Mouse (Mus musculus) forebrain, embryonic 16.5 days (tissue): ENCODE data around the gene Ctrb1. TPM values are rescaled to one million over a fixed set of nuclear protein-coding genes. Genes with fewer than 3 reads are reported as not detected.
A peak's percentile ranks its signal among the peaks of the same experiment; 100 is the strongest.

Experiments used
- ATAC-seq: fragments of 200-750 bp; cut with Nextera tagmentation; 2 replicates; pipeline ENCODE4 v1.8.0; 2017; ENCODE audit warnings: mild to moderate bottlenecking, moderate library complexity
- H3K27ac ChIP-seq: fragments of 300-500 bp; sonication (generic); 2 replicates; pipeline ENCODE4 v1.5.1; 2014; ENCODE audit warnings: low read length, control low read depth
- H3K27me3 ChIP-seq: fragments of 300-500 bp; sonication (generic); replicated peaks from 2 replicates; pipeline ENCODE4 v1.6.1; 2014; ENCODE audit warnings: low read length; ENCODE audit not compliant: control insufficient read depth, insufficient read depth
- H3K36me3 ChIP-seq: fragments of 300-500 bp; sonication (generic); 2 replicates; pipeline ENCODE4 v1.6.1; 2014; ENCODE audit not compliant: control insufficient read depth, insufficient read depth
- H3K4me1 ChIP-seq: fragments of 300-500 bp; sonication (generic); replicated peaks from 2 replicates; pipeline ENCODE4 v1.6.1; 2014; ENCODE audit warnings: low read length; ENCODE audit not compliant: control insufficient read depth, insufficient read depth
- H3K4me2 ChIP-seq: fragments of 300-500 bp; sonication (generic); 2 replicates; pipeline ENCODE4 v1.6.1; 2014; ENCODE audit warnings: mild to moderate bottlenecking, low read length, control low read depth
- H3K4me3 ChIP-seq: fragments of 300-500 bp; sonication (generic); replicated peaks from 2 replicates; pipeline ENCODE4 v1.5.1; 2014; ENCODE audit warnings: mild to moderate bottlenecking, low read length, control low read depth
- H3K9ac ChIP-seq: fragments of 300-500 bp; sonication (generic); replicated peaks from 2 replicates; pipeline ENCODE4 v1.6.1; 2014; ENCODE audit warnings: low read depth, low read length, control low read depth
- H3K9me3 ChIP-seq: fragments of 300-500 bp; sonication (generic); 2 replicates; pipeline ENCODE4 v1.6.1; 2016; ENCODE audit warnings: low read length; ENCODE audit not compliant: control insufficient read depth
- WGBS: fragments of 180-500 bp; shearing (Covaris S2); extraction: QIAGEN DNeasy Blood & Tissue Kit; methylation state at CpG from one replicate; pipeline ENCODE4 v1.1.7; 2014; 5-methylcytosine and 5-hydroxymethylcytosine counted together
- polyA plus RNA-seq: library from polyadenylated mRNA; unstranded; fragments of >200 nt; fragmentation: Nextera tagmentation; extraction: Ambion mirVana; gene quantifications from 2 replicates; pipeline ENCODE4 v1.2.1, GENCODE M21; 2015

Gene Ctrb1
- polyA plus RNA-seq, 1 experiment from 2014 or later, result not detected

DNA sequence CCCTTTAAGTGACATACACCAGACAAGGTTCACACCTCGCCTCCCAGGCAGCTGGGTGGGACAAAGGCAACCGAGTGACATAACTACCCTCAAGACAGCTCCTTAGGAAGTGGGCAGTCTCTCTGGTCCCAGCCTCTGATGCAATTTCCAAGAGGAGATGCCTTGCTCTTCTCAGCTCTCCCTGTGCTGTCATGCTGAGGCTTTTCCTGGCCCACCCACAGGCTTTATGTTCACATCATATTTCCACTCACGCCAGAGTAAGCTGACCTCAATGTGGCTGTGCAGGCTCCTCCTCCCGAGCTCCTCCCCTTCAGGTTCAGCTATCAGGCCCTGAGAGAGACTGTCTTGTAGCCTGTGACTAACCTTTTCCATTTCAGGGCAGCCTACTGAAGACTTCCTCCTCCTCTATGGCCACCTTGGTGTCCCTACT lies 29.3 kb upstream of the Ctrb1 start:
- no peak overlapping the region for H3K4me3 ChIP-seq
- no peaks in the 10 kb centered on the region for H3K27me3 ChIP-seq
- H3K4me1 ChIP-seq, result peaks cover 36% of the 10 kb centered on the region
- H3K36me3 ChIP-seq, result peaks cover 8% of the 10 kb centered on the region
- H3K4me2 ChIP-seq, result no peak overlapping the region
- no peak overlapping the region for H3K9ac ChIP-seq
- H3K9me3 ChIP-seq, result no peaks in the 10 kb centered on the region
- no peak overlapping the region for H3K27ac ChIP-seq
- no peak for ATAC-seq
- WGBS, result 73% methylated on average over 4 of the region's 4 CpGs

- Histone ChIP-seq H3K27me3 (no peaks in the 10 kb centered on the region), H3K9ac (no peak overlapping the region), H3K4me3 (no peak overlapping the region), H3K4me2 (no peak overlapping the region), H3K27ac (peak overlapping the region; percentile 67), H3K9me3 (no peaks in the 10 kb centered on the region), H3K36me3 (peaks cover 17% of the 10 kb centered on the region), H3K4me1 (peaks cover 36% of the 10 kb centered on the region)
- WGBS, result 47% methylated on average over 5 of the region's 5 CpGs
- no peak for ATAC-seq
Measured at GRCm38 (mm10) chr8:111718937-111719336, 28.1 kb upstream of the Ctrb1 start.

- Histone ChIP-seq H3K9me3 (no peaks in the 10 kb centered on the region), H3K27me3 (no peaks in the 10 kb centered on the region), H3K27ac (peak overlapping the region; percentile 98), H3K4me3 (no peak overlapping the region), H3K9ac (peak overlapping the region; percentile 60), H3K4me2 (no peak overlapping the region), H3K36me3 (peaks cover 24% of the 10 kb centered on the region), H3K4me1 (peaks cover 36% of the 10 kb centered on the region)
- WGBS, result 37% methylated on average over 6 of the region's 6 CpGs
- no peak for ATAC-seq
Measured at GRCm38 (mm10) chr8:111717866-111718265, 27.1 kb upstream of the Ctrb1 start.

DNA sequence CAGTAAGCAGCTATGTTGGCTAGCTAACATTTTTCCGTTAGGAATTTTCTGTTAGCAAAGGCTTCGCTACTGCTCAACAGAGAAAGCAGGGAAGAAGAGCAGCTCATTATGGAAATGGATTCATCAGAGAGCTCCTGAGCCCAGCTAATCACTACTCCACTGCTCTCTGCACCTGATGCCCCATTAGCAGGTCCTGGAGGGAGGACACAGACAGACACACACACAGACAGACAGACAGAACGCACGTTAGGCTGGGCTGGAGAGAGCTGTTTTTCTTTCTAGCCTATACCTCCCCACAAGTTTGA lies 26.6 kb upstream of the Ctrb1 start:
- H3K9ac ChIP-seq, result peak overlapping the region; percentile 60
- H3K36me3 ChIP-seq, result peaks cover 24% of the 10 kb centered on the region
- H3K4me1 ChIP-seq, result peaks cover 36% of the 10 kb centered on the region
- H3K27me3 ChIP-seq, result no peaks in the 10 kb centered on the region
- H3K4me3 ChIP-seq, result no peak overlapping the region
- 36% methylated on average over 4 of the region's 4 CpGs for WGBS
- H3K9me3 ChIP-seq, result no peaks in the 10 kb centered on the region
- H3K4me2 ChIP-seq, result no peak overlapping the region
- peak; percentile 6 for ATAC-seq
- H3K27ac ChIP-seq, result peak overlapping the region; percentile 98

- Histone ChIP-seq H3K36me3 (peaks cover 28% of the 10 kb centered on the region), H3K4me2 (peak overlapping the region; percentile 18; the same call in 1 of the 2 replicates), H3K27ac (peak overlapping the region; percentile 98), H3K4me1 (peaks cover 36% of the 10 kb centered on the region), H3K9ac (peak overlapping the region; percentile 60), H3K27me3 (no peaks in the 10 kb centered on the region), H3K4me3 (no peak overlapping the region), H3K9me3 (no peaks in the 10 kb centered on the region)
- ATAC-seq, result peak; percentile 89
- WGBS, result 8% methylated on average over 10 of the region's 10 CpGs
Measured at GRCm38 (mm10) chr8:111716603-111717487, 26.0 kb upstream of the Ctrb1 start.

DNA sequence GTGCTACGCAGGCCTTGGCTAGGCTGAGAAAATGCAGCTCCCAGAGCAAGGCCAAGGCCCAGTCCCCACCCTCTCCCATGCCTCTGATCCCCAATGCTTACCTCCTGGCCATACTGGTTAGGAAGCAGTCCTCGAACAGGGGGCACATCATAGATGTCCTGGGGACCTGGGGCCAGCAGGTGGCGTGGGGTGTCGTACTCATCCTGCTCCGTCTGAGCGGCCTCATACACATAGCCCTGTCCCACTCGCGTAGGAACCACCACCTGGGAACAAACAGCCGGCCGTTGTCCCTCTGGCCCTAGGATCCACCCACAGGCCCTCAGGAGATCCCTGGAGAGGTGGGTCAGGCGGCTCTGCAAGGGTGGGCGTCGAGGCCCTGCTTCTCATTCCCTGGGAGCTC lies 24.7 kb upstream of the Ctrb1 start:
- H3K4me2 ChIP-seq, result no peak overlapping the region
- H3K9ac ChIP-seq, result no peak overlapping the region
- H3K4me3 ChIP-seq, result no peak overlapping the region
- H3K36me3 ChIP-seq, result peaks cover 28% of the 10 kb centered on the region
- peaks cover 36% of the 10 kb centered on the region for H3K4me1 ChIP-seq
- H3K27ac ChIP-seq, result peak overlapping the region; percentile 98
- H3K27me3 ChIP-seq, result no peaks in the 10 kb centered on the region
- no peaks in the 10 kb centered on the region for H3K9me3 ChIP-seq
- no peak for ATAC-seq
- 82% methylated on average over 13 of the region's 13 CpGs for WGBS

DNA sequence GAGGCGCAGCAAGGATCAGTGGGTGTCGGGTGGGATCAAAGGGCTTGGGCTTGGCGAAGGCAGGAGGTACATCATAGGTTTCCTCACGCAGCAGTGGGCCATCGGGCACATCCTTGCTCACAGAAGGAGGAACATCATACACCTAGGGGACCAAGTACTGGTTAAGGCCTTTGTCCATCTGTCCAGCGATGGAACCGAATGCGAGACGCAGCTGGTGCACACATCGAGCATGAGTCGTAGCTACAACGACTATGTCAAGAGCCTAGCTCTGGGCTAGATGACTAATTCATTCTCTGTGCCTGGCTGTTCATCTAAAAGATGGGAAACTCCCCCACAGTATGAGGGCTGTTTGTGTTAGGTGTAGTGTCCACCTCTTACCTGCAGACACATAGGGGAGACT lies 23.5 kb upstream of the Ctrb1 start:
- 96% methylated on average over 12 of the region's 12 CpGs for WGBS
- H3K4me2 ChIP-seq, result no peak overlapping the region
- H3K9me3 ChIP-seq, result no peaks in the 10 kb centered on the region
- H3K4me3 ChIP-seq, result no peak overlapping the region
- H3K36me3 ChIP-seq, result peaks cover 31% of the 10 kb centered on the region; the same call in 1 of the 2 replicates
- no peak overlapping the region for H3K9ac ChIP-seq
- no peak overlapping the region for H3K27ac ChIP-seq
- no peak for ATAC-seq
- peaks cover 36% of the 10 kb centered on the region for H3K4me1 ChIP-seq
- H3K27me3 ChIP-seq, result no peaks in the 10 kb centered on the region

- no peak overlapping the region for H3K27ac ChIP-seq
- no peaks in the 10 kb centered on the region for H3K27me3 ChIP-seq
- H3K9me3 ChIP-seq, result no peaks in the 10 kb centered on the region
- peaks cover 33% of the 10 kb centered on the region for H3K4me1 ChIP-seq
- H3K4me2 ChIP-seq, result no peak overlapping the region
- WGBS, result 91% methylated on average over 25 of the region's 25 CpGs
- H3K36me3 ChIP-seq, result peaks cover 31% of the 10 kb centered on the region; the same call in 1 of the 2 replicates
- ATAC-seq, result no peak
- H3K9ac ChIP-seq, result no peak overlapping the region
- no peak overlapping the region for H3K4me3 ChIP-seq
Measured at GRCm38 (mm10) chr8:111713817-111714216, 23.0 kb upstream of the Ctrb1 start.

GRCm38 (mm10) chr8:111713291-111713690 lies 22.5 kb upstream of the Ctrb1 start:
- Histone ChIP-seq H3K9me3 (no peaks in the 10 kb centered on the region), H3K27ac (no peak overlapping the region), H3K9ac (no peak overlapping the region), H3K4me2 (no peak overlapping the region), H3K4me1 (peaks cover 28% of the 10 kb centered on the region), H3K4me3 (no peak overlapping the region), H3K36me3 (peaks cover 31% of the 10 kb centered on the region; the same call in 1 of the 2 replicates), H3K27me3 (no peaks in the 10 kb centered on the region)
- WGBS, result 90% methylated on average over 11 of the region's 11 CpGs
- no peak for ATAC-seq
